Comparison of ENCODE assay signal across 9 mouse cellular contexts in the genomic region with DNA sequence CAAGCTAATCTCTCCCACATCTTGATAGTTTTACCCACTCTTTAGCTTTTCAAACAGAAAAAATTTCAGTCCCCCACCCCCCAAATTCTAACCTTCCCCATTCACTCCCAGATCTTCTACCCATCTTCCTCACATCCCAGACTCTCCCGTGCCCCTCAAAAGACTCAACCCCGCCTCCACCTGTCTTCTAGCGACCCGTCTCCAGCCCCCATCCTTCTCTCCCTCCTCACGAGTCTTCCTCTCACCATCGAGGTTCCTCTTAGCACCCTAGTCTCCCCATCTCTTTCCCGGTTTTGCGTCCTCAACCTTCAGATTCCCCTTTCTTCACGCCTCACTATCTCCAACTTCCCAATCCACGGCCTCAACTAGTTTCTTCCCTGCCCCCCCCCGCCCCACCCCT. TPM values are rescaled to one million over a fixed set of nuclear protein-coding genes. Genes with fewer than 3 reads are reported as not detected.
DNase-seq lines count a peak whose midpoint lies in the region; ATAC-seq and TF ChIP-seq lines count a peak whose summit lies in the region.
"Had no signal": no experiment of that assay in that cellular context is flagged by ENCODE, and none has a peak within 500 bp of the region (broad histone marks: within the 10 kb centered on the region; RNA-seq: fewer than 3 reads in every experiment).

No protein-coding gene starts in this region.

- peak overlapping the region; percentile 93 for H3K9ac ChIP-seq in forebrain, embryonic 15.5 days (replicated peaks)
- H3K9ac ChIP-seq in liver, embryonic 16.5 days (ENCODE audit: low read depth, low read length), result peak overlapping the region; percentile 87

- DNase-seq in kidney, postnatal 4 days, result peak; percentile 8 to 14
- no peak for DNase-seq in kidney, postnatal 36 days
- peak; percentile 32 for DNase-seq in thymus, adult 2 months
- DNase-seq in urinary bladder, postnatal 10 days (ENCODE audit: low spot score), result no peak
- no peak for DNase-seq in right cerebral cortex, postnatal 36 days (ENCODE audit: low spot score in 2 of 2)

- no peaks in the 10 kb centered on the region; the same call in 1 of the 2 replicates for H3K4me1 ChIP-seq in brown adipose tissue, adult 24 weeks (ENCODE audit: control insufficient read depth, insufficient read depth, insufficient read length, low read length)
- peaks cover 38% of the 10 kb centered on the region for H3K4me1 ChIP-seq in forebrain, embryonic 15.5 days
- H3K4me1 ChIP-seq in liver, embryonic 16.5 days (ENCODE audit: control insufficient read depth, low read depth, low read length), result peaks cover 29% of the 10 kb centered on the region
- H3K4me1 ChIP-seq in thymus, adult 2 months (replicated peaks; ENCODE audit: control insufficient read depth, insufficient read depth, low read length), result peaks cover 15% of the 10 kb centered on the region

- no peak for TF ChIP-seq POLR2A in thymus, adult 2 months (IDR thresholded peaks at IDR 0.05; ENCODE audit: control insufficient read depth, extremely low read depth, insufficient read depth, low read length, poor library complexity)

- ATAC-seq in forebrain, embryonic 15.5 days (replicated peaks), result no peak
- ATAC-seq in liver, embryonic 16.5 days (ENCODE audit: low read depth), result no peak

- H3K4me3 ChIP-seq in brown adipose tissue, adult 24 weeks (ENCODE audit: insufficient read depth, low read depth, low read length), result peak overlapping the region; percentile 89
- peak overlapping the region; percentile 86 for H3K4me3 ChIP-seq in forebrain, embryonic 15.5 days
- peak overlapping the region; percentile 90 for H3K4me3 ChIP-seq in liver, embryonic 16.5 days (ENCODE audit: low read depth, low read length)
- H3K4me3 ChIP-seq in thymus, adult 2 months (ENCODE audit: control insufficient read depth, insufficient read depth, low read length), result peak overlapping the region; percentile 74

- H3K4me2 ChIP-seq in forebrain, embryonic 15.5 days (replicated peaks), result peak overlapping the region; percentile 68
- H3K4me2 ChIP-seq in liver, embryonic 16.5 days (ENCODE audit: low read depth, low read length), result peak overlapping the region; percentile 98

- TF ChIP-seq CTCF in thymus, adult 2 months (IDR thresholded peaks at IDR 0.05; ENCODE audit: borderline replicate concordance, control insufficient read depth, extremely low read depth, insufficient read depth, low read length, poor library complexity), result no peak

- whole genome bisulfite sequencing in forebrain, embryonic 15.5 days, result 1% methylated on average over 11 of the region's 11 CpGs
- WGBS in liver, embryonic 16.5 days (ENCODE audit: insufficient replicate concordance), result 1% methylated on average over 11 of the region's 11 CpGs
- WGBS in thymus, adult 2 months, result 7% methylated on average over 11 of the region's 11 CpGs

- no peaks in the 10 kb centered on the region for H3K27me3 ChIP-seq in forebrain, embryonic 15.5 days
- H3K27me3 ChIP-seq in liver, embryonic 16.5 days (ENCODE audit: control insufficient read depth, insufficient read depth, low read depth, low read length), result no peaks in the 10 kb centered on the region
- no peaks in the 10 kb centered on the region for H3K27me3 ChIP-seq in thymus, adult 2 months (ENCODE audit: control insufficient read depth, insufficient read depth, low read length)

- H3K27ac ChIP-seq in brown adipose tissue, adult 24 weeks (replicated peaks; ENCODE audit: low read depth, low read length), result no peak overlapping the region
- H3K27ac ChIP-seq in forebrain, embryonic 15.5 days (replicated peaks), result peak overlapping the region; percentile 86
- no peak overlapping the region for H3K27ac ChIP-seq in liver, embryonic 16.5 days (ENCODE audit: low read length)
- peak overlapping the region; percentile 51; the same call in 1 of the 2 replicates for H3K27ac ChIP-seq in thymus, adult 2 months (ENCODE audit: control insufficient read depth, insufficient read depth, low read length)

- no peaks in the 10 kb centered on the region for H3K36me3 ChIP-seq in forebrain, embryonic 15.5 days
- H3K36me3 ChIP-seq in liver, embryonic 16.5 days (ENCODE audit: control insufficient read depth, insufficient read depth), result no peaks in the 10 kb centered on the region
- H3K36me3 ChIP-seq in thymus, adult 2 months (ENCODE audit: control insufficient read depth, insufficient read depth, low read length), result no peaks in the 10 kb centered on the region

- no peaks in the 10 kb centered on the region for H3K9me3 ChIP-seq in forebrain, embryonic 15.5 days
- no peaks in the 10 kb centered on the region for H3K9me3 ChIP-seq in liver, embryonic 16.5 days (replicated peaks; ENCODE audit: control insufficient read depth, low read length)

RNA-seq across cellular contexts. Expression of gene Lrrc42, which starts 0.8 kb away (rescaled TPM):
- 6.9 and 9.2 TPM in 2 replicates for polyA plus RNA-seq in brown adipose tissue, adult 24 weeks (2012; ENCODE audit: insufficient read depth, insufficient read length, missing spikeins)
- polyA plus RNA-seq in forebrain, embryonic 15.5 days (2015; fragmentation: Nextera tagmentation; extraction: Ambion mirVana), result 57.4 and 57.7 TPM in 2 replicates
- 13.6 and 14.4 TPM in 2 replicates for polyA plus RNA-seq in liver, embryonic 16.5 days (2015; fragmentation: Nextera tagmentation; extraction: Ambion mirVana)
- 51.3 and 61.7 TPM in 2 replicates for polyA plus RNA-seq in thymus, adult 2 months (2012; rRNA removed)

RNA-seq across cellular contexts. Expression of gene Hspb11, which starts 0.9 kb away (rescaled TPM):
- polyA plus RNA-seq in brown adipose tissue, adult 24 weeks (2012; ENCODE audit: insufficient read depth, insufficient read length, missing spikeins), result 30.9 and 58.4 TPM in 2 replicates
- polyA plus RNA-seq in forebrain, embryonic 15.5 days (2015; fragmentation: Nextera tagmentation; extraction: Ambion mirVana), result 37.1 and 41.7 TPM in 2 replicates
- polyA plus RNA-seq in liver, embryonic 16.5 days (2015; fragmentation: Nextera tagmentation; extraction: Ambion mirVana), result 6.4 and 8.1 TPM in 2 replicates
- 8.5 and 8.9 TPM in 2 replicates for polyA plus RNA-seq in thymus, adult 2 months (2012; rRNA removed)

RNA-seq across cellular contexts. Expression of gene Ldlrad1, which starts 43.5 kb away (rescaled TPM):
- not detected in 2 replicates for polyA plus RNA-seq in brown adipose tissue, adult 24 weeks (2012; ENCODE audit: insufficient read depth, insufficient read length, missing spikeins)
- polyA plus RNA-seq in forebrain, embryonic 15.5 days (2015; fragmentation: Nextera tagmentation; extraction: Ambion mirVana), result not detected in 2 replicates
- polyA plus RNA-seq in liver, embryonic 16.5 days (2015; fragmentation: Nextera tagmentation; extraction: Ambion mirVana), result not detected in 2 replicates
- polyA plus RNA-seq in thymus, adult 2 months (2012; rRNA removed), result 0.92 and 1.0 TPM in 2 replicates
- polyA plus RNA-seq: brain, embryonic 14.5 days had no signal

RNA-seq across cellular contexts. Expression of gene Dio1, which starts 54.4 kb away (rescaled TPM):
- polyA plus RNA-seq in brown adipose tissue, adult 24 weeks (2012; ENCODE audit: insufficient read depth, insufficient read length, missing spikeins), result not detected in 2 replicates
- polyA plus RNA-seq in forebrain, embryonic 15.5 days (2015; fragmentation: Nextera tagmentation; extraction: Ambion mirVana), result not detected in 2 replicates
- polyA plus RNA-seq in liver, embryonic 16.5 days (2015; fragmentation: Nextera tagmentation; extraction: Ambion mirVana), result 0.08 and 0.15 TPM in 2 replicates
- polyA plus RNA-seq in thymus, adult 2 months (2012; rRNA removed), result 9.3 and 9.7 TPM in 2 replicates
- polyA plus RNA-seq: brain, embryonic 14.5 days had no signal

Comparison
In these comparisons a context has a peak if more than half of its experiments do, and no peak if none do; other contexts are left out.
1. DNase-seq: peak in kidney, postnatal 4 days (2 of 2) and thymus, adult 2 months (single experiment); none in kidney, postnatal 36 days (0 of 2), urinary bladder, postnatal 10 days (single experiment) and right cerebral cortex, postnatal 36 days (0 of 2).
2. H3K27ac ChIP-seq: peak in forebrain, embryonic 15.5 days (single experiment) and thymus, adult 2 months (single experiment); none in brown adipose tissue, adult 24 weeks (single experiment) and liver, embryonic 16.5 days (single experiment).
3. Peak in every context shown above with its lines, with median percentiles within 50 percentile points of each other: H3K4me3 ChIP-seq.